Mouse (Mus musculus) spleen, adult 10 weeks (tissue): ENCODE measurements around the gene Aebp1. TPM values are rescaled to one million over a fixed set of nuclear protein-coding genes. Genes with fewer than 3 reads are reported as not detected.

Experiments
- polyA plus RNA-seq: library from polyadenylated mRNA; stranded (reverse); fragments of 350-450 nt; fragmentation: Illumina TruSeq; extraction: RNeasy Lipid Tissue Mini Kit (QIAGEN cat#74804); gene quantifications from one replicate; pipeline ENCODE4 v1.2.3, GENCODE M21; 2015; ENCODE audit warnings: low replicate concordance; ENCODE audit not compliant: insufficient read depth

Aebp1 gene
- 6.9 TPM for polyA plus RNA-seq

GRCm38 (mm10) chr11:5861678-5862393 lies at the start of gene Aebp1:
Gene Aebp1 (plus strand): TSS chr11:5861947.

GRCm38 (mm10) chr11:5837251-5838246 lies 24.2 kb upstream of the Aebp1 start, which contains the start of gene Polm:
Gene Polm (minus strand): TSS chr11:5838016.

GRCm38 (mm10) chr11:5877921-5878526 lies 16.3 kb downstream of the Aebp1 start, which contains the start of gene Pold2:
Gene Pold2 (minus strand): TSS chr11:5878292.

GRCm38 (mm10) chr11:5898531-5898930 lies 36.8 kb downstream of the Aebp1 start, which contains the start of gene Myl7:
Gene Myl7 (minus strand): TSS chr11:5898782.

Other genes with a start within 250 kb of the Aebp1 start
- gene Mrps24, start 146.3 kb upstream of the Aebp1 start, polyA plus RNA-seq: 33.0 TPM
- gene Urgcp, start 99.6 kb upstream of the Aebp1 start, polyA plus RNA-seq: 9.5 TPM
- gene Dbnl, start 73.5 kb upstream of the Aebp1 start, polyA plus RNA-seq: 66.1 TPM
- gene Pgam2, start 58.2 kb upstream of the Aebp1 start, polyA plus RNA-seq: not detected
- 20.7 TPM for gene Polm, start 23.9 kb upstream of the Aebp1 start, polyA plus RNA-seq
- 17.3 TPM for gene Pold2, start 16.3 kb downstream of the Aebp1 start, polyA plus RNA-seq
- gene Myl7, start 36.8 kb downstream of the Aebp1 start, polyA plus RNA-seq: not detected
- gene Gck, start 88.1 kb downstream of the Aebp1 start, polyA plus RNA-seq: not detected
- 80.7 TPM for gene Ykt6, start 93.7 kb downstream of the Aebp1 start, polyA plus RNA-seq
- 2.5 TPM for gene Camk2b, start 204.4 kb downstream of the Aebp1 start, polyA plus RNA-seq